Mouse (Mus musculus) forebrain, embryonic 14.5 days (tissue): ENCODE measurements at regions not wholly inside any gene's neighbourhood (a gene's known extent, or its start where the extent isn't known, plus 50 kb on each side); places are given as distances from the start of the nearest gene placed in this dataset.
A peak's percentile ranks its signal among the peaks of the same experiment; 100 is the strongest.
"Not testable (repeated sequence)": the region's sequence is repeated elsewhere in the genome, so short reads cannot be mapped to it uniquely, and the experiment has no call there.

Experiments used
- ATAC-seq: fragments of 200-750 bp; cut with Nextera tagmentation; 2 replicates; pipeline ENCODE4 v1.8.0; 2017; ENCODE audit warnings: mild to moderate bottlenecking, moderate library complexity
- DNase-seq: peaks from one replicate; pipeline ENCODE4 v3.0.0-alpha.2; 2015; ENCODE audit warnings: low spot score
- H3K27ac ChIP-seq: fragments of 300-500 bp; sonication (generic); 2 replicates; pipeline ENCODE4 v1.5.1; 2014; ENCODE audit warnings: low read depth, mild to moderate bottlenecking, control low read depth, low read length, moderate library complexity
- H3K27me3 ChIP-seq: fragments of 300-500 bp; sonication (generic); replicated peaks from 2 replicates; pipeline ENCODE4 v1.6.1; 2014; ENCODE audit warnings: low read length, control low read depth, mixed read lengths; ENCODE audit not compliant: control insufficient read depth, insufficient read depth
- H3K36me3 ChIP-seq: fragments of 300-500 bp; sonication (generic); 2 replicates; pipeline ENCODE4 v1.6.1; 2014; ENCODE audit warnings: low read length, control low read depth; ENCODE audit not compliant: control insufficient read depth, insufficient read depth
- H3K4me1 ChIP-seq: fragments of 300-500 bp; sonication (generic); 2 replicates; pipeline ENCODE4 v1.6.1; 2014; ENCODE audit warnings: antibody characterized with exemption, low read length, control low read depth; ENCODE audit not compliant: control insufficient read depth, insufficient read depth
- H3K4me2 ChIP-seq: fragments of 300-500 bp; sonication (generic); 2 replicates; pipeline ENCODE4 v1.6.1; 2014; ENCODE audit warnings: mild to moderate bottlenecking, control low read depth, low read length
- H3K4me3 ChIP-seq: fragments of 300-500 bp; sonication (generic); 2 replicates; pipeline ENCODE4 v1.5.1; 2014; ENCODE audit warnings: low read depth, low read length, control low read depth
- H3K9ac ChIP-seq: fragments of 300-500 bp; sonication (generic); 2 replicates; pipeline ENCODE4 v1.6.1; 2014; ENCODE audit warnings: mild to moderate bottlenecking, low read length, control low read depth, moderate library complexity
- H3K9me3 ChIP-seq: fragments of 300-500 bp; sonication (generic); replicated peaks from 2 replicates; pipeline ENCODE4 v1.6.1; 2016; ENCODE audit warnings: low read length, control low read depth, mixed read lengths; ENCODE audit not compliant: control insufficient read depth
- WGBS: fragments of 180-500 bp; shearing (Covaris S2); extraction: QIAGEN DNeasy Blood & Tissue Kit; methylation state at CpG from one replicate; pipeline ENCODE4 v1.1.7; 2014; 5-methylcytosine and 5-hydroxymethylcytosine counted together

DNA sequence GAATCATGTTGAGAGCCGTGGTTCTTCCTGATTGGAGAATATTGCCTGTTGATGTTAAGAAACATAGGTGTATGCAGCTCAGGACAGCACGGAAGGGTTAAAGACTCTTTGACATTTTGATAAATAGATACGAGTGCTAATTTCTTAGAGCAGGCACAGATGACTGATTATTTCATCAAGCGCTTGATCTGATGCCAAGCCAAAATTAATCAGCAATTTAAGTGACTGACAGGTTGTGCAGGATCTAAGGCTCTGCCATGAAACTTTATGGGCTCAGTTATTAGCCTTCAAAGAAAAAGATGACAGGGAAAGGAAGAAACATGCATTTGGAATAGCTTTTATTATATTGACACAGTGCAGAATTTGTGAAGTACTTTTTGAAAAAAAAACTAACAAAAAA, 157.2 kb upstream of the Gje1 start:
- peak; percentile 55; the same call in 1 of the 2 replicates for ATAC-seq
- no peaks in the 10 kb centered on the region for H3K27me3 ChIP-seq
- no peaks in the 10 kb centered on the region for H3K36me3 ChIP-seq

DNA sequence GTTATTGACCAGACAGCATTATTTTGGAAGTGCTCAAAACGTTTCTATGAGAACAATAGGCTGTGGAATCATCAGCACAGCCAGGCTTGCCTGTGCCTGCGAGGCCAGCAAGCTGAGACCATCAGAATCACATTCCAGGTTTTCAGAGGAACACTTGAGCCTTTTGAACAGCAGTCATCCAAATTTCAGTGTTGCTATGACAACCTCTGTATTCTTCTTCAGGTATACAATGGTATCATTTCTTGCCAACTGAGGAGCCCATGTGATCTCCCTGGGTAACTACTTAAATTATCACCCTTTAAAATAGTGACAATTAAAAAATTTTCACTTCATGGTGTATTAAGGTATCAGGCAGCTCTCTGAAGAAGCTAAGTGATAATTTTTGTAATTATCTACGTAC, 143.2 kb upstream of the Gje1 start:
- H3K4me3 ChIP-seq: no peak overlapping the region
- H3K36me3 ChIP-seq: no peaks in the 10 kb centered on the region
- H3K9ac ChIP-seq: no peak overlapping the region
- peak; percentile 63 for DNase-seq
- no peak overlapping the region for H3K27ac ChIP-seq
- ATAC-seq: peak; percentile 63
- H3K27me3 ChIP-seq: no peaks in the 10 kb centered on the region
- no peaks in the 10 kb centered on the region for H3K4me1 ChIP-seq
- no peaks in the 10 kb centered on the region for H3K9me3 ChIP-seq
- 44% methylated on average over 3 of the region's 3 CpGs for WGBS
- no peak overlapping the region for H3K4me2 ChIP-seq

More for the DNA sequence above, 157.2 kb upstream of the Gje1 start:
- Histone ChIP-seq H3K9ac (no peak overlapping the region), H3K27ac (no peak overlapping the region), H3K4me2 (no peak overlapping the region), H3K4me3 (no peak overlapping the region), H3K4me1 (no peaks in the 10 kb centered on the region), H3K9me3 (no peaks in the 10 kb centered on the region)
- WGBS: 56% methylated on average over 4 of the region's 4 CpGs
- DNase-seq: peak; percentile 56

DNA sequence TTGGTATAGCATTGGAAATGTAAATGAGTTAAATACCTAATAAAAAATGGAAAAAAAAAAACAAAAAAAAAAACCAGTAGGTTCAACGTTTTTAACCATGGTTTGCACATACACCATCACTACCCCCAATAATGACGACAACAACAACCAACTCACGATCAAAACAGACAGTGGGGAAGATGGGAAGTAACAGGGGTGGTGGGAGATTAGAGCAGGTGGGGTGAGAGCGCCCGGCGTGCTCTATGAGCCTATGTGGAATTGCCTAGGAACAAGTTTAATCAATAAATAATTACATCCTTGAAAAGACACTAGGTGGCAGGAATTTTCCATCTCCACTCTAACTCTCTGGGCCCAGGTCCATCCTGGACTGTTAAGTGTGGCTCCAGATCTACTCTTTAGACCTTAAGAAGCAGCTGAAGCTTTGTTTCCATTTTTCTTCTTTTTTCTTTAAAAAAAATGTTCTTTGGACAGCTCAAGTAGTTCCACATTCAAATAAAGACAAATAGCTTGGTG, 142.2 kb upstream of the Gje1 start:
- Histone ChIP-seq H3K4me3 (no peak overlapping the region), H3K4me2 (no peak overlapping the region), H3K27me3 (no peaks in the 10 kb centered on the region), H3K36me3 (no peaks in the 10 kb centered on the region), H3K27ac (no peak overlapping the region), H3K4me1 (no peaks in the 10 kb centered on the region), H3K9me3 (no peaks in the 10 kb centered on the region), H3K9ac (no peak overlapping the region)
- peak; percentile 15 for DNase-seq
- WGBS: 78% methylated on average over 6 of the region's 6 CpGs
- no peak for ATAC-seq

DNA sequence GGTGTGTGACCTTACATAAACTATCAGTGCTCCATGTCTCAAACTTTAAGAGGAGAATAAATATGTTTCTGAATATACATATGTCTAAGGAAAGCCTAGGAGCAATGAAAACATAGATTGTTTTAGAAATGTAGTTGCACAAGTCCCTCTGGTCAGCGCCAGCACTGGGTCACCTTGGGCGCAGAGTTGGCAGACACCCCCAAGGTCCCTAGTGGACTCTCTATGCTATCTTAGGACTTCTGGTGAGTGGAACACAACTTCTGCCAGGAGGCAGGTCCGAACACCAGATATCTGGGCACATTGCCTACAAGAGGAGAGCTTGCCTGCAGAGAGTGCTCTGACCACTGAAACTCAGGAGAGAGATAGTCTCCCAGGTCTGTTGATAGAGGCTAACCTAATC, 128.6 kb upstream of the Gje1 start:
- not testable (repeated sequence) for H3K27ac ChIP-seq, H3K27me3 ChIP-seq, H3K4me3 ChIP-seq, DNase-seq, H3K9me3 ChIP-seq, H3K4me2 ChIP-seq, H3K36me3 ChIP-seq, H3K9ac ChIP-seq, H3K4me1 ChIP-seq, ATAC-seq
- WGBS: 90% methylated on average over 3 of the region's 3 CpGs

DNA sequence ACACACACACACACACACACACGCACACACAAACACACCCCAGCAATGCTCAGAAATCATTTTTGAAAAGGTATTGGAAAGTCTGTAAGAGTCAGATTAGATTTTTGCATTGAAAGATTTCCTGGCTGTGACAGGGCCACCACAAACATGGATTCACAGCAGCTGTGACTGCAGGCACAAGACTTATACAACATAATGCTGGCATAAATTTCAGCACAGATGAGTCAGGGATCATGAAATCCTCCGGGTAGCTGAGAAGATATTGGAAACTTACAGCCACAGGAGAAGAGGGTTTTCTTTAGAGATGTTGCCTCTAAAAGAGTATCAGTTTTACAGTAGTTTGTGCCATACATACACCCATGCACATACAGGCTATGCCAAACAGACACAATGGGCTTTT, 127.0 kb upstream of the Gje1 start:
- no peak overlapping the region for H3K27ac ChIP-seq
- no peaks in the 10 kb centered on the region for H3K9me3 ChIP-seq
- no peaks in the 10 kb centered on the region for H3K27me3 ChIP-seq
- no peak overlapping the region for H3K4me3 ChIP-seq
- WGBS: 78% methylated on average over 2 of the region's 2 CpGs
- H3K4me1 ChIP-seq: no peaks in the 10 kb centered on the region
- no peak overlapping the region for H3K4me2 ChIP-seq
- DNase-seq (no peak), ATAC-seq (no peak)
- H3K36me3 ChIP-seq: no peaks in the 10 kb centered on the region
- no peak overlapping the region for H3K9ac ChIP-seq
